Mouse (Mus musculus) T-cell, adult 2 months (primary cell): Measurements from ENCODE around the gene Clec4f.
"Not testable (repeated sequence)": the region's sequence is repeated elsewhere in the genome, so short reads cannot be mapped to it uniquely, and the experiment has no call there.

Source experiments
- DNase-seq: peaks from one replicate; pipeline ENCODE4 v3.0.0; 2022; ENCODE audit warnings: low spot score

The Clec4f gene

GRCm38 (mm10) chr6:83656087-83656486, at the start of gene Clec4f:
Gene Clec4f, minus strand, starts transcription at chr6:83656187.
- no peak for DNase-seq

DNA sequence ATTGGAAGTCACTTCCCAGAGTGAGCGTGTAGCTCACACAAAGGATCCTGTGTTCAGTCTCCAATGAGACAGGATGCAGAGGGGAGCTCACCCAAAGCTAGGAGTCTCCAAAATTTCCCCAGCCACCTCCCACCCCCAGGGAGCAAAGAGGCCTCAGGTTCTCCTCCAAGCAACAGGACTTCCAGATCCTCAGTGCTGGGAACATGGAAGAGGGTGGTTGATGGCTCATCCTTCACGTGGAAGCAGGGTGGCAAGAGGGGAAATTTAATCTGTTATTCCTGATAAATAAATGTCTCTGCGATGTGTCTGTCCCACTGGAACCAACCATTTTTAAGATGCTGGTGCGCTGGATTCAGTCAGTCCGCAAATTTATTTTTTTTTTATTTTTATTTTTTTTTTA, 48.7 kb upstream of the Clec4f start:
- DNase-seq = no peak

DNA sequence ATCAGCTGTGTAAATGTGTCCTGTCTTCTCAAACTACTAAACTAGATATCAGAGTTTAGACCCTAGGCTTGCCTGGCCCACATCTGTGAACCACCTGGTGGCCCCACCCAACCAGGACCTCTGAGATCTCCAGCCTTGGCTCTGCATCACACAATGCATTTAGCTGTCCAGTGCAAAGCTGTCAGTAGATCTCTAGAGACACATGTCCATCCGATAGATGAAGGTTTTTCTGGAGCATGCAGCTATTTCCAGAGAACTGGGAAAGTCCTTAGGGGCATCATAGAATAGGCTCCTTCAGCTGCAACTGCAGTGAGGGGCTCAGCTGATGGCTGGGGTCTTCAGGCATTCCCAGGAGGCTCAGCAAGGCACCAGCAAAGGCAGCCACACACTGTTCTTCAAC, 48.3 kb upstream of the Clec4f start:
- no peak for DNase-seq

DNA sequence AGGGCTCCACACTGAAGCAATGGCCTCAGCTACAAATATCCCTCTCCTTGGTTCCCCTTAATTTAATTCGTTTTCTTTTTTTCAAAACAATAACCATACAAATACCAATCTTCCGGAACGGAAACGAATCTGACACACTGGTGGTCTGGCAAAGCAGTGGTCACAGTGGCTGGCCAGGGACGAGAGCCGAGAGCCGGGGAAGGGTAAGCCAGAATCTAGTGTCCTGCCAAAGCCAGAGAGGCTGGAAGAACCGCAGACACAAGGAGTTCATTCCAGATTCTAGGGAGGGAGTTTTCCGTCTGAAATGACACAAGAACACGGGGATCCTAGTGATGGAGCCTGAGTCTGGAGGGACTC, 47.7 kb upstream of the Clec4f start:
- DNase-seq = no peak

GRCm38 (mm10) chr6:83703000-83703721, 47.2 kb upstream of the Clec4f start:
- DNase-seq = no peak

GRCm38 (mm10) chr6:83702146-83702999, 46.4 kb upstream of the Clec4f start:
- DNase-seq = no peak

DNA sequence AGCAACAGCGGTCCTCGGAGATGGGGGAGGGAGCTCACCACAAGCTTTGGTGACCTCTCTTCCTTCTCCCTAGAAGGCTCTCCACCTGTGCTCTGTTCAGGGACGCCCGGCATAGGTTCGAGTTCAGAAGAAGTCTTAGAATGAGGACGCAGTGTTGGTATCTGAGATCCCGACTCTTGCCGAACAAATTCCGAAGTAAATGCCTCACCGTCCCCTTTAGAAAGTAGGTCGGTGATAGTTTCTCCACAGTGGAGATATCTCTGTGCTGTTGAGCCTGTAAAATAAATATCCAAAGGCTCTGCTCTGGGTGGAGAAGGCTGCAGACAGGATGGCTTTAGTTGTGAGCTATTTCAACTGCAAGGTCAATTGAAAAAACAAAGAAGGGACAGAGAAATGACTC, 45.0 kb upstream of the Clec4f start:
- DNase-seq = no peak

- no peak for DNase-seq
These were observed 44.0 kb upstream of the Clec4f start for GRCm38 (mm10) chr6:83699971-83700370.

DNA sequence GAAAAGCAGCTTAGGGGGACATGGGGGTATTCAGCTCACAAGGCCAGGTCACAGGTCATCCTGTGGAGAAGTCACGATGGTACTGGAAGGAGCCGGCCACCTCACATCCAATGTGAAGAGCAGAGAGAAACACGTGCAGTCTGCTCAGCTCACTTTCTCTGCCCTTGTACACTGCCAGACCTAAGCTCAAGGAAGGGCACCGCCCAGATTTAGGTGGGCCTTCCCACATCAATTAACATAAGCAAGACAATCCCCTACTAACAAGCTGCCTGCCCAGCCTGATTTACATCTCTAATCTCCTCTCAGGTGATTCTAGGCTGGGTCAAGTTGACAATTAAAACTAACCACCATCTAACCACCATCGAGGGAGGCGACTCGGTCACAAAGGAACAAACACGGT, 41.9 kb upstream of the Clec4f start:
- DNase-seq = no peak

- no peak for DNase-seq
These were observed 40.7 kb upstream of the Clec4f start for GRCm38 (mm10) chr6:83696684-83697083.

GRCm38 (mm10) chr6:83695731-83696130, 39.7 kb upstream of the Clec4f start:
- no peak for DNase-seq

- peak; percentile 48 for DNase-seq
These were observed 37.8 kb upstream of the Clec4f start for GRCm38 (mm10) chr6:83693835-83694234.

DNA sequence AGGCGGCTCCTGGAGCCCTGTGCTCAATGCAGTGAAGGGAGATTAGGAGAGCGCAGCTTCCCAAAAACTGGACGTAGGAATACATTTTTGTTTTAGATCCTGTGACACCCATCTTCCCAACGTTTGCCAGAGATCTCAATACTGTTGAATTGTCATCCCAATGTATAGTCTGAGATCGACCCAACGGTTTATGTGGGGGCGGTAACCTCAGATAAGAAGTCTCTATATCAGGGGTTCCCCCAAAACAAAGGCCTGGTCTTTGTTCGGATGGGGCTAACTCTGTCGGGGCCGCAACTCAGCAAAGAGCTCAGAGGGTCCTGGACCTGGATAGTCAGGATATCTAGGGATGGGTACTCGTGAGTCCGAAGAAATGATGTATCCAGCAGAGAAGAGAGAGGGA, 37.0 kb upstream of the Clec4f start:
- DNase-seq = no peak

DNA sequence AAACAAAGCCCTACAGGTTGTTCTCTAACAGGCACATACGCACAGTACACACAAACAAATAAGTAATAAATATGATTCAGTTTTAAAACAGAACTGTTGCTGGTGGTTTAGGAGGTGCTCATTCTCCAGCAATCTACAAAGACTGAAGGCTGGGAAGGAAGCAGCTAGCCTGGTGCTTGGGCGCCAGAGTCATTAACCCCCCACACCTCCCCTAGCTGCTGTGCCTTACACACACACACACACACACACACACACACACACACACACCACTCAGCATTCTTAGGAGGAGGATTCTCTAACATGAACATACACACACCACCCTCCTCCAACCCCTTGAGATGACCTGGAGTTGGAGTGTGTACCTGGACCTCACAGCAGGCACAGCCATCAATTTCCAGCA, 34.9 kb upstream of the Clec4f start:
- DNase-seq = no peak

GRCm38 (mm10) chr6:83690277-83690676, 34.3 kb upstream of the Clec4f start:
- DNase-seq = peak; percentile 36

GRCm38 (mm10) chr6:83689374-83689773, 33.4 kb upstream of the Clec4f start:
- no peak for DNase-seq

DNA sequence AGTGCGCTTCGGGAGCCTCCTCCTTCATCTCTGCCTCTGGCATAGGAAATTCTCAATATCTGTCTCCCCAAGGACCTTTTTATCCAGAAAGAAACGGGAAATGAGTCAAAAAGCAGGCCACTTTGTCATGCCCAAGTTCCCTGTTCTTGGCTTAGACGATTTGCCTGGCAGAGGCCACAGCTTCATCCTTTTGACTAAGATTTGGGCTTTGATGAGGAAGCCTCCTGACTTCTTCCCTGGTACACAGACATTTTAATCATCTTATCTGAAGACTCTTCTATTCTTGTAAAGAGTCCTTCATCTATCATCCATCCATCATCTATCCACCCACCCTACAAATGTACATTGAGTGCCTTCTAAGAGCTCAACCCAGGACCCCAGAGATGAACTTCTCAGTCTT, 21.8 kb upstream of the Clec4f start, which contains the start of gene Cd207:
Cd207 (minus strand) TSS at position 101 of the 400 bp plus-strand sequence.
- DNase-seq = no peak

GRCm38 (mm10) chr6:83673395-83673794, 17.4 kb upstream of the Clec4f start:
- DNase-seq = peak; percentile 71

- no peak for DNase-seq
These were observed 9.0 kb upstream of the Clec4f start for GRCm38 (mm10) chr6:83665009-83665408.

GRCm38 (mm10) chr6:83660821-83661220, 4.8 kb upstream of the Clec4f start:
- peak; percentile 9 for DNase-seq

DNA sequence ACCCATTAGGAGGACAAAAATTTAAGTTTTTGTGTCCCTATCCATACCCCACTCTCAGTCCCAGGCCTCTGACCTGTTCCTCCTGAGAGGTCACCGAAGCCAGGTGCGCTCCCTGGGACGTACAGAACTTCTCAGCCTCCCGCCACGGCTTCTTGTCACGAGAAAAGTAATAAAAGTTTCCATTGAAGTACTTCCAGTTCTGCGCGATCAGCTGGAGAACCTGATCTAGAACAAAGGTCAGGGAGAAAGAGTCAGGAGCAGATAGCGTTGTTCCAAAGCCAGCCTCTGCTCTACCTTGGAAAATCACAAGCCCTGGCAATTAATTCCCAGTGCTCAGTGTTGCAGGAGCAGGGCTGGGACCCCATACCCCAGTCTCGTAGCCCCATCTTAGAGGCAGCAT, 9.3 kb downstream of the Clec4f start:
- no peak for DNase-seq

DNA sequence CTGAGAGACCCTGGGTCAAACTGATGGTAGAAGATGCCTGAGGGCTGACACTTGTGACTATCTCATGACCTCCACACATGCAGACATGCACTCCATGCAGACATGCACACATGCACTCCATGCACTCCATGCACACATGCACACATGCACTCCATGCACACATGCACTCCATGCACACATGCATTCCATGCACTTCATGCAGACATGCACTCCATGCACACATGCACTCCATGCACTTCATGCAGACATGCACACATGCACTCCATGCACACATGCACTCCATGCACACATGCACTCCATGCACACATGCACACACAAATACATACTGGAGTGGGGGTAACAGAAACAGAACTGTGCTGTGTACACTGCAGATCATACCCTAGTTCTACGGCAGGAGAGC, 20.7 kb downstream of the Clec4f start:
- DNase-seq = no peak

DNA sequence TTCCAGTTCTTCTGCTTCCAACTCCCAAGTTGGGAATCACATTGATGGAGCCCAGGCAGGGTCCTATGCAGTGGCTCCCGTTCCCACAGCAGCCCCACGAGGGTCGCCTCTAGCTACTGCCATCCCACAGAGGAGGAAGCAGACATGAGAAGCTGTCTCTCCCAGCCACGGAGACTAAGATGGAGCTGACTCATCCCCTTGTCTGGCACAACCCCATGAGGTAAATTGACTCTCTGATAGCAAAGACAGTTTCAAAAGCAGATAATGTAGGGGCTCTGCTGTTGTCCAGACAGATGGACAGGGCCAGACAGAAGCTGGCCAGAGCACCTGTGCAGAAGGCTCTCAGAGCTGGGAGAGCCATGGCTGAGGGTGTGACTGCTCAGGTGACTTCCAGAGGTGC, 21.4 kb downstream of the Clec4f start:
- DNase-seq = not testable (repeated sequence)
